Mouse (Mus musculus) embryonic fibroblast, embryonic 13.5 days (primary cell): ENCODE measurements around the gene Col4a2.

Experiments used
- CTCF ChIP-seq: IDR thresholded peaks from 2 replicates; pipeline ENCODE4 v1.5.1; 2011; ENCODE audit warnings: mild to moderate bottlenecking, control low read depth, low read length, moderate library complexity, borderline replicate concordance; ENCODE audit not compliant: insufficient read depth
- POLR2A ChIP-seq: IDR thresholded peaks from 2 replicates; pipeline ENCODE4 v1.6.1; 2011; ENCODE audit warnings: low read depth, mild to moderate bottlenecking, control low read depth, low read length, moderate library complexity

DNA sequence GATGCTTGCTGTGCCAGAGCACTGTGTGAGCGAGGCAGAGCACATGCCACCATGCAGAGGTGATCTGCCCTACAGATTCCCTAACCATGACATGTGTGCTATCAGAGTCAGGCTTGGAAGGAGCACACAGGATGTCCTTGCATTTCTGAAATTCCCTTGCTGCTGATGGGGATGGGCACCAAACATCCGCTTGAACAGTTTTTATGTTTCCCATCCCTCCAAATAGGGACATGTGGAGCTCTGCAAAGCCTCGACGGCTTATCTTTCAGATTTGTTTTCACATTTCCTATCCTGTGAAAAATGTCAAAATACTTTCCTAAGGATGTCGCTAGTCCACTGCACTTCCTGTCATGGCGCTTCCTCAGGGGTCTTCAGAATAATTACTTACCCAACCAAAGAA, 40.4 kb upstream of the Col4a2 start:
- TF ChIP-seq CTCF (no peak), POLR2A (no peak)
